Mouse (Mus musculus) bone marrow, adult 2 months (tissue): ENCODE results near the gene Tspan31.

Experiments
- CTCF ChIP-seq: fragments of 200-500 bp; IDR thresholded peaks from 2 replicates; pipeline ENCODE4 v1.5.1; 2011; ENCODE audit warnings: low read length, control low read depth; ENCODE audit not compliant: control insufficient read depth, insufficient read depth
- POLR2A ChIP-seq: fragments of 200-500 bp; IDR thresholded peaks from 2 replicates; pipeline ENCODE4 v1.6.1; 2011; ENCODE audit warnings: low read depth, mild to moderate bottlenecking, control low read depth, low read length, borderline replicate concordance; ENCODE audit not compliant: control insufficient read depth

DNA sequence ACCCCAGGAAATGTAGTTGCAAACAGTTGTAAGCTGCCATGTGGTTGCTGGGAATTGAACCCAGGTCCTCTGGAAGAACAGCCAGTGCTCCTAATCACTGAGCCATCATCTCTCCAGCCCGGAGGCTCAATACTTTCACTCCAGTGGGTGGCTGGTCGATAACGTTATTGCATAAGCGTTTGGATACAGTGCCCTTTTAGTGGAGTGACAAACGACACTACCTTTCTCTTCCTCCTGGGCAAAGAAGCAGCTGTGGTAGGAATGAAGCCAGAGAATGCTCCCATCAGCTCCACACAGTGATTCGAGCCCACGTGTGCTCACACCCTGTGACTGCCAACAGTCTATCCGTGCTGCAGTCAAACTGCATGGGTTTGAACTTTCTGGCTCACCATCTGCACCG lies 1.1 kb upstream of the Tspan31 start:
- no peak for TF ChIP-seq CTCF
- TF ChIP-seq POLR2A: no peak
